Mouse (Mus musculus) heart, embryonic 14.5 days (tissue): ENCODE data around the gene H2-T23. TPM values are rescaled to one million over a fixed set of nuclear protein-coding genes. Genes with fewer than 3 reads are reported as not detected.
A peak's percentile ranks its signal among the peaks of the same experiment; 100 is the strongest.

Source experiments
- ATAC-seq: fragments of 200-750 bp; cut with Nextera tagmentation; 2 replicates; pipeline ENCODE4 v1.8.0; 2017; ENCODE audit warnings: low read depth, moderate TSS enrichment; ENCODE audit not compliant: insufficient number of reproducible peaks, insufficient read depth, low FRiP score
- H3K27ac ChIP-seq, 2 experiments: fragments of 200-500 bp in 1 of 2; fragments of 300-500 bp in 1 of 2; sonication (generic) in 1 of 2; replicated peaks in 1 of 2; 2 replicates each; pipeline ENCODE4 v1.5.1; 2012 to 2014; ENCODE audit warnings: low read depth in 2 of 2, low read length in 2 of 2, control low read depth in 1 of 2, mild to moderate bottlenecking in 1 of 2, mixed read lengths in 1 of 2; ENCODE audit not compliant: control insufficient read depth in 1 of 2, insufficient read depth in 1 of 2
- H3K27me3 ChIP-seq: fragments of 300-500 bp; sonication (generic); 2 replicates; pipeline ENCODE4 v1.6.1; 2014; ENCODE audit warnings: mild to moderate bottlenecking, low read length, control low read depth; ENCODE audit not compliant: control insufficient read depth, insufficient read depth
- H3K36me3 ChIP-seq: fragments of 300-500 bp; sonication (generic); 2 replicates; pipeline ENCODE4 v1.6.1; 2014; ENCODE audit warnings: mild to moderate bottlenecking, control low read depth, low read length, mixed read lengths; ENCODE audit not compliant: control insufficient read depth, insufficient read depth
- H3K4me1 ChIP-seq, 2 experiments: fragments of 200-500 bp in 1 of 2; fragments of 300-500 bp in 1 of 2; sonication (generic) in 1 of 2; 2 replicates each; pipeline ENCODE4 v1.6.1; 2012 to 2014; ENCODE audit warnings: low read length in 2 of 2, control low read depth in 1 of 2, mixed read lengths in 1 of 2; ENCODE audit not compliant: control insufficient read depth in 2 of 2, insufficient read depth in 2 of 2
- H3K4me2 ChIP-seq: fragments of 300-500 bp; sonication (generic); 2 replicates; pipeline ENCODE4 v1.6.1; 2014; ENCODE audit warnings: mild to moderate bottlenecking, low read length
- H3K4me3 ChIP-seq, 2 experiments: fragments of 200-500 bp in 1 of 2; fragments of 300-500 bp in 1 of 2; sonication (generic) in 1 of 2; 2 replicates each; pipeline ENCODE4 v1.5.1; 2012 to 2014; ENCODE audit warnings: low read length in 2 of 2, mild to moderate bottlenecking in 2 of 2, control low read depth in 1 of 2, low read depth in 1 of 2, moderate library complexity in 1 of 2; ENCODE audit not compliant: control insufficient read depth in 1 of 2, insufficient read depth in 1 of 2
- H3K9ac ChIP-seq: fragments of 300-500 bp; sonication (generic); 2 replicates; pipeline ENCODE4 v1.6.1; 2014; ENCODE audit warnings: mild to moderate bottlenecking, low read length
- H3K9me3 ChIP-seq: fragments of 300-500 bp; sonication (generic); 2 replicates; pipeline ENCODE4 v1.6.1; 2016; ENCODE audit warnings: low read length, control low read depth; ENCODE audit not compliant: control insufficient read depth
- WGBS: fragments of 180-500 bp; shearing (Covaris S2); extraction: QIAGEN DNeasy Blood & Tissue Kit; methylation state at CpG from one replicate; pipeline ENCODE4 v1.1.7; 2014; 5-methylcytosine and 5-hydroxymethylcytosine counted together
- polyA plus RNA-seq: library from polyadenylated mRNA; unstranded; fragments of >200 nt; fragmentation: Nextera tagmentation; extraction: Ambion mirVana; gene quantifications from 2 replicates; pipeline ENCODE4 v1.2.1, GENCODE M21; 2014

Gene H2-T23
- polyA plus RNA-seq, 1 experiment from 2014 or later: 4.4 TPM

DNA sequence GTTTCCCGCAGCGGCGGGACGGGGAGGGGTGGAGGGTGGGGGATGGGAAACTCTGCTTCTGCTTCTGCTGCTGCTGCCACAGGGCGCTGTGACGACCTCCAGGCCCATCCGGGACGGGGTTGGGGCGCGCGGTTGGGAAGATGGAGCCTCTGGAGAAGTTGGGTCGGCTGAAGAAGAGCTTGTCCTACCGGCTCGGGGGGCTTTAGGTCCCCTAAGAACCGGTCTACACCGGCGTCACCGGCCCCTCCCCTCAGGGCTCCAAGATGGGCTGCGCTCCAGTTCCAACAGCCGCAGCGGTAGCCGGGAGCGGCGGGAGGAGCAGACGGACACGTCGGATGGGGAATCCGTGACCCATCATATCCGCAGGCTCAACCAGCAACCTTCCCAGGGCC, 52.3 kb downstream of the H2-T23 start:
- peaks cover 55% of the 10 kb centered on the region for H3K36me3 ChIP-seq
- H3K4me1 ChIP-seq: peaks cover 11 to 13% of the 10 kb centered on the region in 2 experiments
- peak; percentile 22 for ATAC-seq
- no peaks in the 10 kb centered on the region for H3K27me3 ChIP-seq
- H3K9me3 ChIP-seq: no peaks in the 10 kb centered on the region
- WGBS: 2% methylated on average over 29 of the region's 29 CpGs
- H3K4me3 ChIP-seq: peak overlapping the region; percentile 82 to 84
- peak overlapping the region; percentile 77 to 90 for H3K27ac ChIP-seq
- H3K4me2 ChIP-seq: peak overlapping the region; percentile 92
- peak overlapping the region; percentile 80 for H3K9ac ChIP-seq

Other genes starting within 250 kb of the H2-T23 start
- 20.8 and 27.3 TPM in 2 replicates for gene Ier3, start 211.2 kb downstream of the H2-T23 start, polyA plus RNA-seq
- gene Flot1, start 209.6 kb downstream of the H2-T23 start, polyA plus RNA-seq: 86.8 and 93.7 TPM in 2 replicates
- 673 and 698 TPM in 2 replicates for gene Tubb5, start 194.5 kb downstream of the H2-T23 start, polyA plus RNA-seq
- gene Mdc1, start 191.3 kb downstream of the H2-T23 start, polyA plus RNA-seq: 15.3 and 16.1 TPM in 2 replicates
- 44.0 and 44.9 TPM in 2 replicates for gene Nrm, start 171.5 kb downstream of the H2-T23 start, polyA plus RNA-seq
- 17.3 and 19.4 TPM in 2 replicates for gene Ppp1r18, start 167.3 kb downstream of the H2-T23 start, polyA plus RNA-seq
- gene Dhx16, start 153.0 kb downstream of the H2-T23 start, polyA plus RNA-seq: 18.6 and 22.0 TPM in 2 replicates
- gene 2310061I04Rik, start 135.4 kb downstream of the H2-T23 start, polyA plus RNA-seq: 28.7 and 28.9 TPM in 2 replicates
- 52.5 and 53.1 TPM in 2 replicates for gene Atat1, start 122.8 kb downstream of the H2-T23 start, polyA plus RNA-seq
- 65.8 and 67.0 TPM in 2 replicates for gene Mrps18b, start 116.5 kb downstream of the H2-T23 start, polyA plus RNA-seq
- gene Ppp1r10, start 116.4 kb downstream of the H2-T23 start, polyA plus RNA-seq: 21.8 and 23.6 TPM in 2 replicates
- gene Abcf1, start 63.1 kb downstream of the H2-T23 start, polyA plus RNA-seq: 57.0 and 58.3 TPM in 2 replicates
- gene Gnl1, start 53.0 kb downstream of the H2-T23 start, polyA plus RNA-seq: 26.2 and 27.2 TPM in 2 replicates
- gene Prr3, start 52.6 kb downstream of the H2-T23 start, polyA plus RNA-seq: 10.9 and 11.2 TPM in 2 replicates
- gene H2-T24, start 12.3 kb downstream of the H2-T23 start, polyA plus RNA-seq: 2.6 and 2.7 TPM in 2 replicates
- 7.4 and 8.7 TPM in 2 replicates for gene H2-T22, start 9.9 kb upstream of the H2-T23 start, polyA plus RNA-seq
- not detected in 2 replicates for gene Gm6034, start 10.1 kb upstream of the H2-T23 start, polyA plus RNA-seq
- not detected in 2 replicates for gene Gm11127, start 25.5 kb upstream of the H2-T23 start, polyA plus RNA-seq
- gene Gm19684, start 88.8 kb upstream of the H2-T23 start, polyA plus RNA-seq: not detected in 2 replicates
- gene Gm7030, start 96.6 kb upstream of the H2-T23 start, polyA plus RNA-seq: not detected in 2 replicates
- gene Gm8909, start 135.7 kb upstream of the H2-T23 start, polyA plus RNA-seq: not detected in 2 replicates
- not detected in 2 replicates for gene H2-T3, start 157.4 kb upstream of the H2-T23 start, polyA plus RNA-seq
- 108 and 111 TPM in 2 replicates for gene Rpp21, start 225.2 kb upstream of the H2-T23 start, polyA plus RNA-seq
- gene Trim39, start 239.4 kb upstream of the H2-T23 start, polyA plus RNA-seq: 8.7 and 9.5 TPM in 2 replicates